Mouse (Mus musculus) thymus, adult 2 months (tissue): Measurements from ENCODE around the gene Adrm1.

ENCODE experiments used
- CTCF ChIP-seq: fragments of 200-500 bp; IDR thresholded peaks from 2 replicates; pipeline ENCODE4 v1.5.1; 2012; ENCODE audit warnings: mild to moderate bottlenecking, control low read depth, low read length, moderate library complexity, borderline replicate concordance; ENCODE audit not compliant: control insufficient read depth, poor library complexity, insufficient read depth; ENCODE audit errors: extremely low read depth
- POLR2A ChIP-seq: fragments of 200-500 bp; IDR thresholded peaks from 2 replicates; pipeline ENCODE4 v1.6.1; 2012; ENCODE audit warnings: mild to moderate bottlenecking, low read length, control low read depth, moderate library complexity; ENCODE audit not compliant: control insufficient read depth, poor library complexity, insufficient read depth; ENCODE audit errors: extremely low read depth

- TF ChIP-seq CTCF (no peak), POLR2A (no peak)
These were observed 5.4 kb upstream of the Adrm1 start for GRCm38 (mm10) chr2:180165855-180166254.
